Mouse (Mus musculus) naive thymus-derived CD4-positive, alpha-beta T cell, adult 2 months (primary cell): ENCODE data around the gene Olfr1291-ps1.

Experiments used
- DNase-seq: peaks from one replicate; pipeline ENCODE4 v3.0.0-alpha.2; 2011; ENCODE audit warnings: low read depth

The Olfr1291-ps1 gene

GRCm38 (mm10) chr2:111496880-111497279 lies at the start of gene Olfr1291-ps1:
Gene Olfr1291-ps1 (plus strand): TSS chr2:111497180.
- no peak for DNase-seq

- no peak for DNase-seq
Observed at GRCm38 (mm10) chr2:111448842-111449241, 48.1 kb upstream of the Olfr1291-ps1 start, which contains the start of gene Olfr1287. Gene Olfr1287 (plus strand): TSS chr2:111449142.

- no peak for DNase-seq
Observed at GRCm38 (mm10) chr2:111473801-111474200, 23.2 kb upstream of the Olfr1291-ps1 start, which contains the start of gene Olfr1288. Gene Olfr1288 (plus strand): TSS chr2:111474101.

- no peak for DNase-seq
Observed at GRCm38 (mm10) chr2:111480519-111480918, 16.5 kb upstream of the Olfr1291-ps1 start, which contains the start of gene Olfr1289. Gene Olfr1289 (plus strand): TSS chr2:111480819.

GRCm38 (mm10) chr2:111493729-111494128 lies 3.3 kb upstream of the Olfr1291-ps1 start, which contains the start of gene Olfr1290:
Gene Olfr1290 (minus strand): TSS chr2:111493829.
- DNase-seq, result no peak

- DNase-seq, result no peak
Observed at GRCm38 (mm10) chr2:111517451-111517850, 20.5 kb downstream of the Olfr1291-ps1 start.

GRCm38 (mm10) chr2:111524903-111525302 lies 27.9 kb downstream of the Olfr1291-ps1 start, which contains the start of gene Olfr1293-ps:
Gene Olfr1293-ps (plus strand): TSS chr2:111525203.
- no peak for DNase-seq

GRCm38 (mm10) chr2:111540191-111540590 lies 43.2 kb downstream of the Olfr1291-ps1 start, which contains the start of gene Olfr1294:
Gene Olfr1294 (minus strand): TSS chr2:111540291.
- DNase-seq, result no peak
